Mouse (Mus musculus): ENCODE measurements around the gene Klra4. TPM values are rescaled to one million over a fixed set of nuclear protein-coding genes. Genes with fewer than 3 reads are reported as not detected.
"Not testable (repeated sequence)": the region's sequence is repeated elsewhere in the genome, so short reads cannot be mapped to it uniquely, and the experiment has no call there.

Gene Klra4
- polyA plus RNA-seq (2012; rRNA removed) (not detected in 2 replicates), polyA plus RNA-seq (2014; fragmentation: Nextera tagmentation; extraction: Ambion mirVana) (not detected in 2 replicates)

DNA sequence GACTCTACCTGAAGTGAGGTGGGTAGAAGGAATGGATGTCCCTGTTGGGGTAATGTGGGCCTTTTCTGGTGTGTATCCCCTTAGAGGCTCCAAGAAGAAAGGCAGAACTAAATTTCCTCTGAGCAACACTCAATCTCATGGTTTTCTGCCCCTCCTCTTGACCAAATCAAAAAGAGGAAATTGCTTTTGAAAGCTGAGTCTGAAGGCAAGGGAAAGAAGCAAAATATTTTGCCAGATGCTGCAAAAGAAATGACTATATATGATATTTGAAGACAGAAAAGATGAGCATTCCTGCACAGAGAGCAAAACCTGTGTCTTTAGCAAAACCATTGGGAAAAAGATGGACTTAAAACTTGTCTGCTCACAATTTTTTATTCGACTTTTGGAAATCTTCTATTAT is at the start of gene Klra4:
Gene Klra4 (minus strand): TSS at position 101 of the 400 bp plus-strand sequence.
- not testable (repeated sequence) for H3K4me2 ChIP-seq (replicated peaks; ENCODE audit: low read depth, low read length, severe bottlenecking); H3K27ac ChIP-seq (replicated peaks; ENCODE audit: low read depth, low read length); H3K9me3 ChIP-seq (ENCODE audit: control insufficient read depth, low read length); H3K4me3 ChIP-seq (replicated peaks; ENCODE audit: low read length); DNase-seq (ENCODE audit: low spot score); H3K9ac ChIP-seq (ENCODE audit: low read depth, low read length, severe bottlenecking); H3K4me1 ChIP-seq (ENCODE audit: control insufficient read depth, insufficient read depth, low read length); ATAC-seq (ENCODE audit: low FRiP score, low read depth); H3K36me3 ChIP-seq (ENCODE audit: control insufficient read depth, insufficient read depth, low read length); H3K27me3 ChIP-seq (ENCODE audit: control insufficient read depth, insufficient read depth, low read length)
- 61% methylated on average over 1 of the region's 1 CpGs for WGBS

DNA sequence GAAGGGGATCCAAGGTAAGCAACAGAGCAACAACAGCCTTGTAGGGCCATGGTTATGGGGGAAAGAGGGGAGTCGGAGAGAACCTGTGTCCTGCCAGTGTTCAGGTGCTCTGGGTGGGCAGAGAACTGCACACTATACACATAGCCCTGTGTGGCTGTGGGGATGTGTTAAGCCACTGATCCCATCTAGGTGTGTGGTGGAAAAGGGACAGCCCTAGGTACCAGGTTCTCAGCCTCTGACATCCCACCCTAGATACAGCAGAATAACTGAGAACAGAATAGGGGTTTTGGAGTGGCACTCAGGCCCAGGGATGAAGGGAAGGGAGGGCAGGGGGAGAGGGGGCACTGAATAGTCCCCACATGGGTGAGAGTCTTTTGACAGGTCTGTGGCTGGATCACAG is 43.4 kb upstream of the Klra4 start:
- H3K4me2 ChIP-seq (replicated peaks; ENCODE audit: low read depth, low read length, severe bottlenecking): no peak overlapping the region
- WGBS: 96% methylated on average over 1 of the region's 1 CpGs
- H3K27me3 ChIP-seq (ENCODE audit: control insufficient read depth, insufficient read depth, low read length): no peaks in the 10 kb centered on the region
- ATAC-seq (ENCODE audit: low FRiP score, low read depth) (no peak), DNase-seq (ENCODE audit: low spot score) (no peak)
- H3K9ac ChIP-seq (ENCODE audit: low read depth, low read length, severe bottlenecking): no peak overlapping the region
- H3K27ac ChIP-seq (replicated peaks; ENCODE audit: low read depth, low read length): no peak overlapping the region
- H3K4me3 ChIP-seq (replicated peaks; ENCODE audit: low read length): no peak overlapping the region
- H3K9me3 ChIP-seq (ENCODE audit: control insufficient read depth, low read length): no peaks in the 10 kb centered on the region
- H3K4me1 ChIP-seq (ENCODE audit: control insufficient read depth, insufficient read depth, low read length): no peaks in the 10 kb centered on the region
- H3K36me3 ChIP-seq (ENCODE audit: control insufficient read depth, insufficient read depth, low read length): no peaks in the 10 kb centered on the region
- TF ChIP-seq POLR2A (IDR thresholded peaks at IDR 0.05; ENCODE audit: borderline replicate concordance, extremely low read depth, insufficient read depth, insufficient read length): no peak

- not testable (repeated sequence) for H3K4me1 ChIP-seq (ENCODE audit: control insufficient read depth, insufficient read depth, low read length); ATAC-seq (ENCODE audit: low FRiP score, low read depth); H3K9ac ChIP-seq (ENCODE audit: low read depth, low read length, severe bottlenecking); DNase-seq (ENCODE audit: low spot score); H3K4me3 ChIP-seq (replicated peaks; ENCODE audit: low read length); H3K4me2 ChIP-seq (replicated peaks; ENCODE audit: low read depth, low read length, severe bottlenecking); H3K27ac ChIP-seq (replicated peaks; ENCODE audit: low read depth, low read length); H3K27me3 ChIP-seq (ENCODE audit: control insufficient read depth, insufficient read depth, low read length); H3K36me3 ChIP-seq (ENCODE audit: control insufficient read depth, insufficient read depth, low read length); H3K9me3 ChIP-seq (ENCODE audit: control insufficient read depth, low read length)
- WGBS: 88% methylated on average over 3 of the region's 3 CpGs
These were observed 35.7 kb upstream of the Klra4 start for GRCm38 (mm10) chr6:130102743-130103142.

GRCm38 (mm10) chr6:130092336-130092948 is 25.4 kb upstream of the Klra4 start:
- no peaks in the 10 kb centered on the region for H3K36me3 ChIP-seq (ENCODE audit: control insufficient read depth, insufficient read depth, low read length)
- H3K4me2 ChIP-seq (replicated peaks; ENCODE audit: low read depth, low read length, severe bottlenecking): no peak overlapping the region
- whole genome bisulfite sequencing: 79% methylated on average over 5 of the region's 5 CpGs
- H3K4me1 ChIP-seq (ENCODE audit: control insufficient read depth, insufficient read depth, low read length): no peaks in the 10 kb centered on the region
- no peak for TF ChIP-seq POLR2A (IDR thresholded peaks at IDR 0.05; ENCODE audit: borderline replicate concordance, extremely low read depth, insufficient read depth, insufficient read length)
- H3K9me3 ChIP-seq (ENCODE audit: control insufficient read depth, low read length): no peaks in the 10 kb centered on the region
- no peak for DNase-seq (ENCODE audit: low spot score)
- no peak overlapping the region for H3K27ac ChIP-seq (replicated peaks; ENCODE audit: low read depth, low read length)
- H3K4me3 ChIP-seq (replicated peaks; ENCODE audit: low read length): no peak overlapping the region
- ATAC-seq (ENCODE audit: low FRiP score, low read depth): no peak
- no peak overlapping the region for H3K9ac ChIP-seq (ENCODE audit: low read depth, low read length, severe bottlenecking)
- no peaks in the 10 kb centered on the region for H3K27me3 ChIP-seq (ENCODE audit: control insufficient read depth, insufficient read depth, low read length)

DNA sequence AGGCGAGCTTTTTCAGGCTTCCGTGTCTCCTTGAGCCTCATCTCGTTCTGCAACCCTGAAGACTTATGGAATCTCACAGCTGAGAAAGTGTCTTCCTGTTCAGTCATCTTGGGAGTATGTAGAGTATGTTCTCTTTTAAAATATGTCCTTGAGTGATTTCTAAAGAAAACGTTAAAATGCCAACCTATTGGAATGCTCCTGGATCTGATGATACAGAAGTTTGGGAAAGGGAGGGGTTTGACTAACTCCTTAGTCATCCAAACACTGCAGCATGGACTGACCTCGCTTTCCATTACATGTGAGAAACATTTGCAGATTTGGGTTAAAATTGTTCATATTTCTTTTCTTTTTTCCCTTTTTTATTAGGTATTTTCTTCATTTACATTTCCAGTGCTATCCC is 1.9 kb downstream of the Klra4 start:
- H3K4me2 ChIP-seq (replicated peaks; ENCODE audit: low read depth, low read length, severe bottlenecking): no peak overlapping the region
- no peaks in the 10 kb centered on the region for H3K27me3 ChIP-seq (ENCODE audit: control insufficient read depth, insufficient read depth, low read length)
- no peaks in the 10 kb centered on the region for H3K9me3 ChIP-seq (ENCODE audit: control insufficient read depth, low read length)
- ATAC-seq (ENCODE audit: low FRiP score, low read depth): no peak
- no peak overlapping the region for H3K27ac ChIP-seq (replicated peaks; ENCODE audit: low read depth, low read length)
- no peaks in the 10 kb centered on the region for H3K36me3 ChIP-seq (ENCODE audit: control insufficient read depth, insufficient read depth, low read length)
- no peaks in the 10 kb centered on the region for H3K4me1 ChIP-seq (ENCODE audit: control insufficient read depth, insufficient read depth, low read length)
- no peak overlapping the region for H3K9ac ChIP-seq (ENCODE audit: low read depth, low read length, severe bottlenecking)
- WGBS: 75% methylated on average over 5 of the region's 5 CpGs
- TF ChIP-seq POLR2A (IDR thresholded peaks at IDR 0.05; ENCODE audit: borderline replicate concordance, extremely low read depth, insufficient read depth, insufficient read length): no peak
- H3K4me3 ChIP-seq (replicated peaks; ENCODE audit: low read length): no peak overlapping the region
- no peak for DNase-seq (ENCODE audit: low spot score)

GRCm38 (mm10) chr6:130035146-130035545 is 31.9 kb downstream of the Klra4 start:
- not testable (repeated sequence) for H3K9me3 ChIP-seq (ENCODE audit: control insufficient read depth, low read length); H3K4me1 ChIP-seq (ENCODE audit: control insufficient read depth, insufficient read depth, low read length); DNase-seq (ENCODE audit: low spot score); ATAC-seq (ENCODE audit: low FRiP score, low read depth); H3K4me3 ChIP-seq (replicated peaks; ENCODE audit: low read length); H3K27me3 ChIP-seq (ENCODE audit: control insufficient read depth, insufficient read depth, low read length); H3K36me3 ChIP-seq (ENCODE audit: control insufficient read depth, insufficient read depth, low read length); H3K4me2 ChIP-seq (replicated peaks; ENCODE audit: low read depth, low read length, severe bottlenecking); H3K27ac ChIP-seq (replicated peaks; ENCODE audit: low read depth, low read length); H3K9ac ChIP-seq (ENCODE audit: low read depth, low read length, severe bottlenecking)
- WGBS: 49% methylated on average over 4 of the region's 4 CpGs

GRCm38 (mm10) chr6:130031493-130032089 is 35.5 kb downstream of the Klra4 start:
- not testable (repeated sequence) for H3K9me3 ChIP-seq (ENCODE audit: control insufficient read depth, low read length); H3K27me3 ChIP-seq (ENCODE audit: control insufficient read depth, insufficient read depth, low read length); H3K9ac ChIP-seq (ENCODE audit: low read depth, low read length, severe bottlenecking); H3K4me3 ChIP-seq (replicated peaks; ENCODE audit: low read length); H3K4me1 ChIP-seq (ENCODE audit: control insufficient read depth, insufficient read depth, low read length); DNase-seq (ENCODE audit: low spot score); ATAC-seq (ENCODE audit: low FRiP score, low read depth); H3K4me2 ChIP-seq (replicated peaks; ENCODE audit: low read depth, low read length, severe bottlenecking); H3K36me3 ChIP-seq (ENCODE audit: control insufficient read depth, insufficient read depth, low read length); H3K27ac ChIP-seq (replicated peaks; ENCODE audit: low read depth, low read length)

All from limb, embryonic 14.5 days (tissue).